Mouse (Mus musculus): ENCODE measurements around the gene Pgp. TPM values are rescaled to one million over a fixed set of nuclear protein-coding genes. Genes with fewer than 3 reads are reported as not detected.
A peak's percentile ranks its signal among the peaks of the same experiment; 100 is the strongest.

The Pgp gene
- total and polyA plus RNA-seq, 3 experiments: 19.3 to 55.0 TPM; not detected in 1

DNA sequence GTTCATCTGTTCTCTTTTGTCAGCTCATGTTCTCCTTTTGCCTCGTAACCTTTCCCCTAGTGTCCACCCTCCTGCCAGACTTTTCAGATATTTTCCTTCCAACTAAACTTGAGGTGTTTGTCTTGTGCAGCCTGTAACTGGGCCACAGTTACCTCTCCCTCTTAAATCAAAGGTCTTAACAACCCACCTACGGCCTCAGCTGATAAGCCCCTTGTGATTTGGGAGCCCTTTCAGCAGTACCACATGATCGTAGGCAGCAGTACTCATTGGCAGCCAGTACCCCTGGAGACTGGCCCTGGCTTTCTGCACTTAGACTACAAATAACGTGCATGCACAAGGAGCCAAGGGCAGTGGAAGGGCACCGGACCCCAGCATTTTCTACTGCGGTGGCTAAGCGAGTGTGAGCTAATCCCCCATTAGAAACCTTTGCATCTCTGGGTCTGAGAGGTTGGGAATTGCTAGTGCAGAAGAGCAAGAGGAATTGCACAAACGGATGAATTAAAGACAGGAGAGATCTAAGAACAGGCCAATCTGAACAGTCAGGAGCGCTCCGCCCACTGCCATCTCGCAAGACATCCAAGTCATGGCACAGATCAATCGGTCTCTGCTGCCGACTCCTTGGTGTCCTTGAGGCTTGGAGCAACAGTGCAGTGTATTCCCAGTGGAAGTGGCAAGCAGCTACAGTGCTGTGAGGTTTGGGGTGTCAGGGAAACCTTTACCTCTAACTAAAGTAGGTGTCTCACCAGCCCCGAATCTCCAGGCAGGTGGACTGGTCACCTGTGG lies 40.8 kb upstream of the Pgp start:
- no peak overlapping the region for H3K9ac ChIP-seq (ENCODE audit: control insufficient read depth, low read depth, low read length, poor library complexity, severe bottlenecking)
- peaks cover 11% of the 10 kb centered on the region for H3K79me2 ChIP-seq (ENCODE audit: control insufficient read depth, insufficient read depth, low read length, poor library complexity)
- DNase-seq (ENCODE audit: low read depth, low spot score): no peak
- no peaks in the 10 kb centered on the region for H3K27me3 ChIP-seq (ENCODE audit: control insufficient read depth in 1 of 2, insufficient read depth in 2 of 2, low read length in 2 of 2)
- TF ChIP-seq MXI1 (IDR thresholded peaks at IDR 0.05; ENCODE audit: low read depth, low read length): no peak
- TF ChIP-seq E2F4 (IDR thresholded peaks at IDR 0.05; ENCODE audit: borderline replicate concordance, low read depth, low read length): no peak
- no peak for TF ChIP-seq MAX (IDR thresholded peaks at IDR 0.05; ENCODE audit: low read length)
- no peak for TF ChIP-seq ZMIZ1 (IDR thresholded peaks at IDR 0.05; ENCODE audit: low read depth, low read length)
- TF ChIP-seq TAL1 (IDR thresholded peaks at IDR 0.05; ENCODE audit: low read length): no peak
- TF ChIP-seq ZC3H11A (IDR thresholded peaks at IDR 0.05; ENCODE audit: low read depth, low read length): no peak
- no peak for TF ChIP-seq MYC (IDR thresholded peaks at IDR 0.05; ENCODE audit: low read depth, low read length)
- TF ChIP-seq CHD2 (IDR thresholded peaks at IDR 0.05; ENCODE audit: low read length): no peak
- TF ChIP-seq MYB (IDR thresholded peaks at IDR 0.05; ENCODE audit: low read depth, low read length): no peak
- no peak for TF ChIP-seq MEF2A (IDR thresholded peaks at IDR 0.05; ENCODE audit: extremely low read depth, insufficient replicate concordance, low read depth, low read length, poor library complexity, severe bottlenecking)
- TF ChIP-seq UBTF (IDR thresholded peaks at IDR 0.05; ENCODE audit: borderline replicate concordance, insufficient read depth, low read depth, low read length): no peak
- peaks cover 4 to 6% of the 10 kb centered on the region in 2 experiments; a peak in 3 of 4 replicates for H3K36me3 ChIP-seq (ENCODE audit: control insufficient read depth in 1 of 2, insufficient read depth in 2 of 2, low read length in 2 of 2)
- H3K4me3 ChIP-seq (ENCODE audit: control insufficient read depth in 1 of 2, insufficient read depth in 1 of 2, low read depth in 2 of 2, low read length in 2 of 2): no peak overlapping the region
- H3K9me3 ChIP-seq (replicated peaks; ENCODE audit: insufficient read depth, low read length): no peaks in the 10 kb centered on the region
- no peak overlapping the region for H3K27ac ChIP-seq (ENCODE audit: control insufficient read depth, low read depth, low read length)
- H3K4me1 ChIP-seq (ENCODE audit: control insufficient read depth in 1 of 2, insufficient read depth in 2 of 2, low read length in 2 of 2): peaks cover 3 to 5% of the 10 kb centered on the region in 2 experiments; a peak in 2 of 4 replicates

DNA sequence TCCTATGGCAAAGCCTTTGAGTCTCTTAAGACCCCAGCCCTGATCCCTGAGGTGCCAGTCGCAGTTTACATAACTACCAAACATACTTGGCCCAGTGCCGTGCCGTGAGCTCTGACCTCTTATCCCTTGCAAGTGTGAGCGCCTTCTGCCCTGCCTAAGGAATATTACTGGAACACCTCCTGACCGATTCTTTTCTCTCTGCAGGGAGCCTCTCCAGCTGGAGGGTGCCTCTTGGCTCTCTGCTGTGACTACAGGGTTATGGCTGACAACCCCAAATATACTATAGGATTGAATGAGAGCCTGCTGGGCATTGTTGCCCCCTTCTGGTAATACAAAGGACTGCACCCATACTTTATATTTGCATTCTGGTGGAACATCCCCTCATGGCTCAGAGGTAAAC lies 33.2 kb upstream of the Pgp start:
- Histone ChIP-seq H3K9ac (ENCODE audit: control insufficient read depth, low read depth, low read length, poor library complexity, severe bottlenecking) (no peak overlapping the region), H3K9me3 (replicated peaks; ENCODE audit: insufficient read depth, low read length) (no peaks in the 10 kb centered on the region), H3K79me2 (ENCODE audit: control insufficient read depth, insufficient read depth, low read length, poor library complexity) (no peaks in the 10 kb centered on the region), H3K4me3 (ENCODE audit: control insufficient read depth in 1 of 2, insufficient read depth in 1 of 2, low read depth in 2 of 2, low read length in 2 of 2) (no peak overlapping the region), H3K27ac (ENCODE audit: control insufficient read depth, low read depth, low read length) (no peak overlapping the region), H3K36me3 (ENCODE audit: control insufficient read depth in 1 of 2, insufficient read depth in 2 of 2, low read length in 2 of 2) (no peaks in the 10 kb centered on the region; a peak in 1 of 4 replicates), H3K4me1 (ENCODE audit: control insufficient read depth in 1 of 2, insufficient read depth in 2 of 2, low read length in 2 of 2) (no peaks in the 10 kb centered on the region), H3K27me3 (ENCODE audit: control insufficient read depth in 1 of 2, insufficient read depth in 2 of 2, low read length in 2 of 2) (no peaks in the 10 kb centered on the region)
- peak; percentile 55 for TF ChIP-seq ZC3H11A (IDR thresholded peaks at IDR 0.05; ENCODE audit: low read depth, low read length)
- TF ChIP-seq SMC3 (IDR thresholded peaks at IDR 0.05; ENCODE audit: low read depth, low read length): peak; percentile 72
- TF ChIP-seq RAD21 (IDR thresholded peaks at IDR 0.05; ENCODE audit: low read depth, low read length): peak; percentile 76
- no peak for TF ChIP-seq HCFC1 (IDR thresholded peaks at IDR 0.05; ENCODE audit: low read depth, low read length)
- TF ChIP-seq UBTF (IDR thresholded peaks at IDR 0.05; ENCODE audit: borderline replicate concordance, insufficient read depth, low read depth, low read length): no peak
- TF ChIP-seq GATA1 (IDR thresholded peaks at IDR 0.05; ENCODE audit: low read depth, low read length): no peak
- no peak for TF ChIP-seq USF2 (IDR thresholded peaks at IDR 0.05; ENCODE audit: borderline replicate concordance in 1 of 2, insufficient read depth in 1 of 2, low read depth in 1 of 2, low read length in 2 of 2)
- peak; percentile 40 to 84 (median 78); a peak in 5 of 6 replicates for TF ChIP-seq CTCF (IDR thresholded peaks at IDR 0.05 in 2 of 3, conservative IDR thresholded peaks at IDR 0.05 in 1 of 3; ENCODE audit: control insufficient read depth in 1 of 3, insufficient read depth in 1 of 3, low read depth in 2 of 3, low read length in 3 of 3, poor library complexity in 1 of 3, severe bottlenecking in 1 of 3)
- TF ChIP-seq ZMIZ1 (IDR thresholded peaks at IDR 0.05; ENCODE audit: low read depth, low read length): no peak
- TF ChIP-seq MXI1 (IDR thresholded peaks at IDR 0.05; ENCODE audit: low read depth, low read length): no peak
- DNase-seq (ENCODE audit: low read depth, low spot score): peak; percentile 70

All from MEL (cell line).